Mouse (Mus musculus) bone marrow, adult 2 months (tissue): ENCODE data around the gene Tut7. TPM values are rescaled to one million over a fixed set of nuclear protein-coding genes. Genes with fewer than 3 reads are reported as not detected.
"Not testable (repeated sequence)": the region's sequence is repeated elsewhere in the genome, so short reads cannot be mapped to it uniquely, and the experiment has no call there.

Source experiments
- H3K27ac ChIP-seq: fragments of 200-500 bp; 2 replicates; pipeline ENCODE4 v1.5.1; 2012; ENCODE audit warnings: low read depth, mild to moderate bottlenecking, control low read depth, inconsistent platforms, low read length; ENCODE audit not compliant: control insufficient read depth, poor library complexity, insufficient read depth
- H3K4me1 ChIP-seq: fragments of 200-500 bp; 2 replicates; pipeline ENCODE4 v1.6.1; 2011; ENCODE audit warnings: low read length; ENCODE audit not compliant: control insufficient read depth, insufficient read depth
- H3K4me3 ChIP-seq: fragments of 200-500 bp; replicated peaks from 2 replicates; pipeline ENCODE3; 2011; ENCODE audit warnings: mild to moderate bottlenecking, low read depth, low read length, control low read depth; ENCODE audit not compliant: control insufficient read depth
- CTCF ChIP-seq: fragments of 200-500 bp; IDR thresholded peaks from 2 replicates; pipeline ENCODE4 v1.5.1; 2011; ENCODE audit warnings: low read length, control low read depth; ENCODE audit not compliant: control insufficient read depth, insufficient read depth
- POLR2A ChIP-seq: fragments of 200-500 bp; IDR thresholded peaks from 2 replicates; pipeline ENCODE4 v1.6.1; 2011; ENCODE audit warnings: low read depth, mild to moderate bottlenecking, control low read depth, low read length, borderline replicate concordance; ENCODE audit not compliant: control insufficient read depth
- WGBS: fragments of 180-500 bp; shearing (Covaris S2); methylation state at CpG from one replicate; pipeline ENCODE4 v1.1.7; 2018; 5-methylcytosine and 5-hydroxymethylcytosine counted together
- polyA plus RNA-seq: library from polyadenylated mRNA; stranded (reverse); fragments of >200 nt; gene quantifications from 2 replicates; pipeline ENCODE4 v1.2.4, GENCODE M21; 2011; ENCODE audit warnings: low replicate concordance; ENCODE audit not compliant: missing spikeins, insufficient read depth, insufficient read length

Tut7 gene
- polyA plus RNA-seq, 1 experiment = 236 TPM

GRCm38 (mm10) chr13:59794786-59795185 lies 28.2 kb downstream of the Tut7 start:
- H3K4me1 ChIP-seq = peaks cover 8% of the 10 kb centered on the region
- TF ChIP-seq POLR2A = no peak
- TF ChIP-seq CTCF = no peak
- no peak overlapping the region for H3K4me3 ChIP-seq
- 88% methylated on average over 1 of the region's 1 CpGs for WGBS
- no peak overlapping the region for H3K27ac ChIP-seq

- no peak for TF ChIP-seq POLR2A
- TF ChIP-seq CTCF = no peak
- WGBS = 88% methylated on average over 7 of the region's 7 CpGs
- Histone ChIP-seq H3K27ac (no peak within 1 kb of the TSS), H3K4me1 (no peaks in the 10 kb centered on the region), H3K4me3 (no peak within 1 kb of the TSS)
These were observed 40.8 kb downstream of the Tut7 start, which contains the start of gene Gm49354 for GRCm38 (mm10) chr13:59782145-59782544. Gm49354 (minus strand) TSS chr13:59782245.

GRCm38 (mm10) chr13:59779744-59780264 lies 43.1 kb downstream of the Tut7 start:
- not testable (repeated sequence) for H3K27ac ChIP-seq, H3K4me3 ChIP-seq, H3K4me1 ChIP-seq
- WGBS = 80% methylated on average over 1 of the region's 1 CpGs

GRCm38 (mm10) chr13:59779213-59779612 lies 43.7 kb downstream of the Tut7 start:
- TF ChIP-seq CTCF = no peak; the same call in 1 of the 2 replicates
- TF ChIP-seq POLR2A = no peak
- Histone ChIP-seq H3K4me1 (no peaks in the 10 kb centered on the region), H3K27ac (no peak overlapping the region), H3K4me3 (no peak overlapping the region)
- WGBS = 76% methylated on average over 4 of the region's 4 CpGs

- no peak overlapping the region for H3K27ac ChIP-seq
- H3K4me3 ChIP-seq = no peak overlapping the region
- TF ChIP-seq POLR2A (no peak), CTCF (no peak)
- 54% methylated on average over 3 of the region's 3 CpGs for WGBS
- peaks cover 1% of the 10 kb centered on the region; the same call in 1 of the 2 replicates for H3K4me1 ChIP-seq
These were observed 47.8 kb downstream of the Tut7 start for GRCm38 (mm10) chr13:59775168-59775567.

GRCm38 (mm10) chr13:59771257-59771656 lies 51.7 kb downstream of the Tut7 start:
- H3K4me1 ChIP-seq = peaks cover 3% of the 10 kb centered on the region; the same call in 1 of the 2 replicates
- TF ChIP-seq POLR2A = peak; percentile 48; the same call in 1 of the 2 replicates
- TF ChIP-seq CTCF = no peak
- WGBS = 3% methylated on average over 9 of the region's 9 CpGs
- no peak overlapping the region for H3K4me3 ChIP-seq
- peak overlapping the region; percentile 81 for H3K27ac ChIP-seq

- TF ChIP-seq POLR2A = peak; percentile 32; the same call in 1 of the 2 replicates
- no peak for TF ChIP-seq CTCF
- Histone ChIP-seq H3K4me1 (peaks cover 3% of the 10 kb centered on the region; the same call in 1 of the 2 replicates), H3K4me3 (no peak overlapping the region), H3K27ac (peak overlapping the region; percentile 81)
- 10% methylated on average over 9 of the region's 9 CpGs for WGBS
These were observed 52.1 kb downstream of the Tut7 start for GRCm38 (mm10) chr13:59770847-59771246.

- TF ChIP-seq POLR2A (peak; percentile 72; the same call in 1 of the 2 replicates), CTCF (peak; percentile 22; the same call in 1 of the 2 replicates)
- WGBS = under 1% methylated on average over 28 of the region's 28 CpGs
- Histone ChIP-seq H3K4me3 (peak overlapping the region; percentile 78), H3K27ac (peak overlapping the region; percentile 98), H3K4me1 (peaks cover 3% of the 10 kb centered on the region; the same call in 1 of the 2 replicates)
These were observed 52.8 kb downstream of the Tut7 start for GRCm38 (mm10) chr13:59770164-59770562.
